Mouse (Mus musculus): Measurements from ENCODE around the gene Gm4187.
"Not testable (repeated sequence)": the region's sequence is repeated elsewhere in the genome, so short reads cannot be mapped to it uniquely, and the experiment has no call there.

The Gm4187 gene

GRCm38 (mm10) chr7:22329617-22330016, at the start of gene Gm4187:
Gene Gm4187, minus strand, starts transcription at chr7:22329717.
- not testable (repeated sequence) for DNase-seq (ENCODE audit: low spot score in 2 of 2)

GRCm38 (mm10) chr7:22370939-22371338, 41.4 kb upstream of the Gm4187 start, which contains the start of gene Gm8660:
Gene Gm8660, minus strand, starts transcription at chr7:22371039.
- not testable (repeated sequence) for DNase-seq (ENCODE audit: low spot score in 2 of 2)

All from thymus, postnatal 10 days (tissue).